Mouse (Mus musculus) common myeloid progenitor, adult 5-6 weeks (primary cell): ENCODE results near the gene Gm10192. TPM values are rescaled to one million over a fixed set of nuclear protein-coding genes. Genes with fewer than 3 reads are reported as not detected.
"Not testable (repeated sequence)": the region's sequence is repeated elsewhere in the genome, so short reads cannot be mapped to it uniquely, and the experiment has no call there.

Experiments used
- ATAC-seq: replicated peaks from 2 replicates; pipeline ENCODE4 v1.8.0; 2016; ENCODE audit warnings: low read depth, mild to moderate bottlenecking, moderate TSS enrichment, inconsistent platforms; ENCODE audit not compliant: poor library complexity, severe bottlenecking
- total RNA-seq: library from RNA; stranded (forward); fragments of 200-1000, 187-1606 nt; gene quantifications from 2 replicates; pipeline ENCODE4 v1.2.3, GENCODE M21; 2017

Gm10192 gene
- total RNA-seq: not detected in 2 replicates

- not testable (repeated sequence) for ATAC-seq
Measured at GRCm38 (mm10) chr4:97183066-97183465, at the start of gene Gm10192. Gm10192 (minus strand) TSS chr4:97183166.

GRCm38 (mm10) chr4:97230411-97231104, 47.6 kb upstream of the Gm10192 start:
- ATAC-seq: no peak

GRCm38 (mm10) chr4:97219701-97220100, 36.7 kb upstream of the Gm10192 start:
- ATAC-seq: no peak

- no peak for ATAC-seq
Measured at GRCm38 (mm10) chr4:97217906-97218305, 34.9 kb upstream of the Gm10192 start.

GRCm38 (mm10) chr4:97212514-97212913, 29.5 kb upstream of the Gm10192 start:
- no peak for ATAC-seq

- ATAC-seq: not testable (repeated sequence)
Measured at GRCm38 (mm10) chr4:97202986-97203385, 20.0 kb upstream of the Gm10192 start.

GRCm38 (mm10) chr4:97193176-97193575, 10.2 kb upstream of the Gm10192 start:
- ATAC-seq: no peak

- ATAC-seq: no peak
Measured at GRCm38 (mm10) chr4:97192601-97193000, 9.6 kb upstream of the Gm10192 start.

GRCm38 (mm10) chr4:97180396-97180795, 2.6 kb downstream of the Gm10192 start:
- no peak for ATAC-seq

GRCm38 (mm10) chr4:97156841-97157345, 26.1 kb downstream of the Gm10192 start:
- ATAC-seq: no peak

GRCm38 (mm10) chr4:97156084-97156483, 26.9 kb downstream of the Gm10192 start:
- ATAC-seq: no peak

- no peak for ATAC-seq
Measured at GRCm38 (mm10) chr4:97153554-97153953, 29.4 kb downstream of the Gm10192 start.

- ATAC-seq: no peak
Measured at GRCm38 (mm10) chr4:97142484-97142883, 40.5 kb downstream of the Gm10192 start.
